Mouse (Mus musculus): Measurements from ENCODE around the gene Txndc5.

The Txndc5 gene

DNA sequence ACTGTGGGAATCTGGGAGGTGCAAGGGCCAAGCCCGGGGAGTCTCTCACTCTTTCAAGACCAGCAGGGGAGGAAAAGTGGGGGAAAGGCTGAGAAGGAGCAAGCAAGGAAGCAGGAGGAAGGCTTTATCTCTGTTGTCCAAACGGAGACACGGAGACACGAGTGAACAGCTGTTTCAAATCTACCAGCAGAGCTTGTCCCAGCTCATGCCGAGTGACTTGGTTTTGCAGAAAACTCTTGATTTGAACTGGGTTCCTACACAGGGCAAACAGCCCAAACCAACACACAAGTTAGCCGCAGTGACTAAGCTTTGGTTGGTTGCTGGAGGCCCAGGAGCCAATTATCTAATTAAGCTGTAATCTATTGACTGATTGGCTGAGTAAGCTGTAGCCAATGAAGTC is 5.4 kb upstream of the Txndc5 start:
- H3K36me3 ChIP-seq (ENCODE audit: control insufficient read depth, insufficient read depth, low read length, poor library complexity, severe bottlenecking) = no peaks in the 10 kb centered on the region
- H3K27me3 ChIP-seq (ENCODE audit: control insufficient read depth, insufficient read depth, low read length, poor library complexity, severe bottlenecking) = no peaks in the 10 kb centered on the region
- DNase-seq (ENCODE audit: low read depth, low spot score) = no peak

DNA sequence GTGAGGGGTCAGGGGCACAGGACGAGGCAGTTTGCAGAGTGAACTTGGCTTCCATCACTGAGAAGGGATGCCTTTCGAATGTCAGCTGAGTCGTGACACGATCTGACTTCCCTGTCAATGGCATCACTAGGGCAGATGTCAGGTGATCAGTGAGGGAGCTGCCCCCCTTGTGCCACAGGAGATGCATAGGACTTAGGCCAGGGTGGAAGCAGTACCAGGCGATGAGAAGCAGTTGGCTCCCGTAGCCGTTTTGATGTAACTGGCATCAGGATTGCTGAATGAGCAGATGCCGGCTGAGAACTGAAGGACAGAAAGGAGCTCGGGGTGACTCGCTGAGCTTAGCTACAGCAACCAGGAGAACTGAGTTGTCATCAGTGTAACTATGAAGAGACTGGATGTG is 4.8 kb upstream of the Txndc5 start:
- no peaks in the 10 kb centered on the region for H3K36me3 ChIP-seq (ENCODE audit: control insufficient read depth, insufficient read depth, low read length, poor library complexity, severe bottlenecking)
- no peak for DNase-seq (ENCODE audit: low read depth, low spot score)
- no peaks in the 10 kb centered on the region for H3K27me3 ChIP-seq (ENCODE audit: control insufficient read depth, insufficient read depth, low read length, poor library complexity, severe bottlenecking)

- Histone ChIP-seq H3K36me3 (ENCODE audit: control insufficient read depth, insufficient read depth, low read length, poor library complexity, severe bottlenecking) (no peaks in the 10 kb centered on the region), H3K27me3 (ENCODE audit: control insufficient read depth, insufficient read depth, low read length, poor library complexity, severe bottlenecking) (no peaks in the 10 kb centered on the region)
- DNase-seq (ENCODE audit: low read depth, low spot score) = peak; percentile 41
Measured at GRCm38 (mm10) chr13:38531498-38531897, 2.9 kb upstream of the Txndc5 start.

- DNase-seq (ENCODE audit: low read depth, low spot score) = no peak
- Histone ChIP-seq H3K36me3 (ENCODE audit: control insufficient read depth, insufficient read depth, low read length, poor library complexity, severe bottlenecking) (no peaks in the 10 kb centered on the region), H3K27me3 (ENCODE audit: control insufficient read depth, insufficient read depth, low read length, poor library complexity, severe bottlenecking) (no peaks in the 10 kb centered on the region)
Measured at GRCm38 (mm10) chr13:38529576-38529975, 952 bp upstream of the Txndc5 start.

DNA sequence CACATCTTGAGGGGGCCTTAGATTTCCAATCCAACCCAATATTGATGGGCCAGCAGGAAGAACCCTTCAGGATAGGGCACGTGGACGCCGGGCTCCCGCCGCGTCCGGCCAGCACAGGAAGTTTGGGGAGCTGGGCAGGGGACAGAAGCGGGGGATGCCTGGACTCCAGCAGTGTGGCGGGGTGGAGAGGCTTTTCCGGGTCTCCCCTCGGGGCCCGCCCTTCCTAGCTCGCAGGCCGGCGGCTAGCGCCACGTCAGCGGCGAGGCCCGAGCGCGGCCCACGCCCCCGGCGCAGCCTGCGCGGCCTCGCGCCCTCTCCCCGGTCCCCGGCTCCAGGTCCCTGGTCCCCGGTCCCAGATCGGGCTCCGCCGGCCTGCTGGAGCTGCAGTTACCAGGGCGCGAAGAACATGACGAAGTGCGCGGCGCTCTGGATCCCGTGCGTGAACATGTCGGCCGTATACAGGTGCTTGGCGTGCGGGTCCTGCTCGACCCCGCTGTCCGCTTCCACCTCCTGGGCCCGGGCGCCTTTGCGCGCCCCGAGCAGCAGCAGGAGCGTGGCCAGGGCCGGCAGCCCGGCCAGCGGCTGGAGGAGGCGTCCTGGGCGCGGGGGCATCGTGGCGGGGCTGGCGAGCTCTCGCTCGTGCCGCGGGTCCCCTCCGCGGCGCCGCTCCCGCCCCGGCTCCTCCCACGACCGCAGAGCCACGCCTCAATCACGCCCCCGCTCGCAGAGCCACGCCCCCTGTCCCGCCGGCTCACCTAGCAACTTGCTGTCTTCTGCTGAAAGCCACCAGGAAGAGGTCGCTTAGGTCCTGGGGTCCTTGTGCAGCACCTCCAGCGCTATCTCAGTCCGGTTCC is 600 bp downstream of the Txndc5 start:
- DNase-seq (ENCODE audit: low read depth, low spot score) = peak; percentile 90
- H3K36me3 ChIP-seq (ENCODE audit: control insufficient read depth, insufficient read depth, low read length, poor library complexity, severe bottlenecking) = peaks cover 1% of the 10 kb centered on the region; the same call in 1 of the 2 replicates
- no peaks in the 10 kb centered on the region for H3K27me3 ChIP-seq (ENCODE audit: control insufficient read depth, insufficient read depth, low read length, poor library complexity, severe bottlenecking)

DNA sequence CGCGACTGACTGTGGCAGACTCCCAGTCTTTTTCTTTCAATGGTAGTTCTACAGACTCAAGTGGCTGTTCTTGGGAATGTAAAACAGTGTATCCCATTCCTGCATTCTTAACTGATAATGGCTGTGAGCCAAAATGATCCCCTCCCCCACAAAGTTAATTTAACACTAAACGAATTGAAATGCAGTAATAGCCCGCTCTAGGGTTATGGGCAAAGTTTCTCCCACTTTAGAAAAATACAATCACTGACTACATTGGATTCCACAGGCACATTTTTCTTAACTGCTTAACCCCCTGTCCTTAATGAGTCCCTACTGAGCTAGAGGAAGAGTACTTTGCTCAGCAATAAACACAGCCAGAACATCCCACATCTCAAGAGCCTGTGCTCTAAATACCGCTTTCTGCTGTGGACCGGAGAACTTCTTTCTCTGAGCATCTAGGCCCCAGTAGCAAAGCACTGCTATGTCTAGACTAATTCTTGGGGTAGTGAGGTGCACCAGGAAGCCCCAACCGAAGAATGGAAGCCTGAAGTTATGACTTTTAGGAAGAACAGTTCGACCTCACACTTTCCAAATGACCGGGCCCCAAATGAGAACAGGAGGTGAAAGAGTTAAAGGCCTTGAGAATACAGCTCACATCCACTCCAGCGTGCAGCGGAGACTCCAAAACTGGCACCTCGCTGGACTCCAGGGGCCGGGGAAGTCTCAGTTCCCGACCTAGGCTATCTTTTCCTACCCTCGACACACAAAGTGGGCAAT is 1.4 kb downstream of the Txndc5 start:
- no peaks in the 10 kb centered on the region for H3K27me3 ChIP-seq (ENCODE audit: control insufficient read depth, insufficient read depth, low read length, poor library complexity, severe bottlenecking)
- DNase-seq (ENCODE audit: low read depth, low spot score) = no peak
- peaks cover 2% of the 10 kb centered on the region; the same call in 1 of the 2 replicates for H3K36me3 ChIP-seq (ENCODE audit: control insufficient read depth, insufficient read depth, low read length, poor library complexity, severe bottlenecking)

DNA sequence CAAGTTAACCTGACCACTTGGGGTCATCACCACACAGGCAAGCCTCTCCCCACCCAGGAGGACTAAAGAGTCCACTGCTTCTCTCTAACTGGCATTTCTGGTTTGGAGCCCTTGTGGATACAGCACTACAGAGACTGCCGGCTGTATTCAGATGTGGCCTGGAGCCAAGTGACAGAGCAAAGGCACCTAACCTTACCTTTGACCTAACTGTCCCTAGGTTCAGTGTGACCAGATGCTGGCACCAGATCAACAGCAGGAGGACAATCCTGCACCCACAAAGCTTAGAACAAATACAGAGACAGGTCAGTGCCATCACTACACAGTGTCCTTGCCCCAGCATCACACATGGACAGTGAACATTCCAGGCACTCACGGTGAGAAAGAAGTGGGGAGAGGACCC is 2.5 kb downstream of the Txndc5 start:
- peaks cover 4% of the 10 kb centered on the region for H3K36me3 ChIP-seq (ENCODE audit: control insufficient read depth, insufficient read depth, low read length, poor library complexity, severe bottlenecking)
- no peaks in the 10 kb centered on the region for H3K27me3 ChIP-seq (ENCODE audit: control insufficient read depth, insufficient read depth, low read length, poor library complexity, severe bottlenecking)
- DNase-seq (ENCODE audit: low read depth, low spot score) = no peak

GRCm38 (mm10) chr13:38525261-38525660 is 3.4 kb downstream of the Txndc5 start:
- no peak for DNase-seq (ENCODE audit: low read depth, low spot score)
- no peaks in the 10 kb centered on the region for H3K27me3 ChIP-seq (ENCODE audit: control insufficient read depth, insufficient read depth, low read length, poor library complexity, severe bottlenecking)

GRCm38 (mm10) chr13:38523231-38523630 is 5.4 kb downstream of the Txndc5 start:
- H3K27me3 ChIP-seq (ENCODE audit: control insufficient read depth, insufficient read depth, low read length, poor library complexity, severe bottlenecking) = no peaks in the 10 kb centered on the region
- peaks cover 8% of the 10 kb centered on the region for H3K36me3 ChIP-seq (ENCODE audit: control insufficient read depth, insufficient read depth, low read length, poor library complexity, severe bottlenecking)
- DNase-seq (ENCODE audit: low read depth, low spot score) = no peak

More at GRCm38 (mm10) chr13:38525261-38525660, 3.4 kb downstream of the Txndc5 start:
- peaks cover 4% of the 10 kb centered on the region for H3K36me3 ChIP-seq (ENCODE audit: control insufficient read depth, insufficient read depth, low read length, poor library complexity, severe bottlenecking)

- Histone ChIP-seq H3K27me3 (ENCODE audit: control insufficient read depth, insufficient read depth, low read length, poor library complexity, severe bottlenecking) (no peaks in the 10 kb centered on the region), H3K36me3 (ENCODE audit: control insufficient read depth, insufficient read depth, low read length, poor library complexity, severe bottlenecking) (peaks cover 12% of the 10 kb centered on the region)
- no peak for DNase-seq (ENCODE audit: low read depth, low spot score)
Measured at GRCm38 (mm10) chr13:38522056-38522654, 6.5 kb downstream of the Txndc5 start.

DNA sequence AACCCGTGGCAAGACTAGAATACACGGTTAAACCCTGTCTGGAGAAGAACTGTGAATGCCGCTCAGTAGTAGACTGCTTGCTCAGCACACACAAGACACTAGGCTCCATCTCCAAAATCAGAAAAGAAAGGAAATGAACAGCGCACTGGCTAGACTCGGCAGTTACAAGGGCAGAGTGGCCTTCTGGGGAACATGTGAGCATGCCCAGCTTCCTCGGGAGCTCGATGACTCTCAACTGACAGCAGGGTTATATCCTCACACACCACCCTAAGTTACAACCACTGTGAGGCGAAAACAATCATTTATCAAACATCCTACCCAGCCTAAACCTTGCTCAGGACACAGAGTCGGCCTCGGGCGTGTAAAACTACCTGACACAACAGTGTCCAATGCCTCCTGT is 8.3 kb downstream of the Txndc5 start:
- Histone ChIP-seq H3K36me3 (ENCODE audit: control insufficient read depth, insufficient read depth, low read length, poor library complexity, severe bottlenecking) (peaks cover 12% of the 10 kb centered on the region), H3K27me3 (ENCODE audit: control insufficient read depth, insufficient read depth, low read length, poor library complexity, severe bottlenecking) (no peaks in the 10 kb centered on the region)
- DNase-seq (ENCODE audit: low read depth, low spot score) = no peak

- peaks cover 16% of the 10 kb centered on the region for H3K36me3 ChIP-seq (ENCODE audit: control insufficient read depth, insufficient read depth, low read length, poor library complexity, severe bottlenecking)
- no peak for DNase-seq (ENCODE audit: low read depth, low spot score)
- H3K27me3 ChIP-seq (ENCODE audit: control insufficient read depth, insufficient read depth, low read length, poor library complexity, severe bottlenecking) = no peaks in the 10 kb centered on the region
Measured at GRCm38 (mm10) chr13:38516582-38516981, 12.0 kb downstream of the Txndc5 start.

- Histone ChIP-seq H3K27me3 (ENCODE audit: control insufficient read depth, insufficient read depth, low read length, poor library complexity, severe bottlenecking) (no peaks in the 10 kb centered on the region), H3K36me3 (ENCODE audit: control insufficient read depth, insufficient read depth, low read length, poor library complexity, severe bottlenecking) (peaks cover 13% of the 10 kb centered on the region)
- DNase-seq (ENCODE audit: low read depth, low spot score) = no peak
Measured at GRCm38 (mm10) chr13:38515845-38516244, 12.8 kb downstream of the Txndc5 start.

DNA sequence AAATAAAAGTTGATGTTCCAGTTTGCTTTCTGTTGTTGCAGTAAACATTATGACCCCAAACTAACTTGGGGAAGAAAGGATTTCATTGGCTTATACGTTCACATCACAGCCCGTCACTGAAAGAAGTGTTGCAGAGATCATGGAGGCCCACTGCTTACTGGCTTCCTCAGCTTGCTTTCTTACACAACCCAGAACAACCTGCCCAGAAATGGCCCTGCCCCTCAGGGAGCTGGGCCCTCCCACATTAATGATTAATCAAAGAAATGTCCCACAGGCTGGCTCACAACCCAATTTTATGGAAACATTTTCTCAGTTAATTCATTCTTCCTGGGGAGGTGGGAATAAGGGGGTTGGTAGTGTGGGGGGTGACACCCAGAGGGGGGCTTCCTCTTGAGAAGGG is 13.2 kb downstream of the Txndc5 start:
- no peak for DNase-seq (ENCODE audit: low read depth, low spot score)
- Histone ChIP-seq H3K36me3 (ENCODE audit: control insufficient read depth, insufficient read depth, low read length, poor library complexity, severe bottlenecking) (peaks cover 14% of the 10 kb centered on the region), H3K27me3 (ENCODE audit: control insufficient read depth, insufficient read depth, low read length, poor library complexity, severe bottlenecking) (no peaks in the 10 kb centered on the region)

DNA sequence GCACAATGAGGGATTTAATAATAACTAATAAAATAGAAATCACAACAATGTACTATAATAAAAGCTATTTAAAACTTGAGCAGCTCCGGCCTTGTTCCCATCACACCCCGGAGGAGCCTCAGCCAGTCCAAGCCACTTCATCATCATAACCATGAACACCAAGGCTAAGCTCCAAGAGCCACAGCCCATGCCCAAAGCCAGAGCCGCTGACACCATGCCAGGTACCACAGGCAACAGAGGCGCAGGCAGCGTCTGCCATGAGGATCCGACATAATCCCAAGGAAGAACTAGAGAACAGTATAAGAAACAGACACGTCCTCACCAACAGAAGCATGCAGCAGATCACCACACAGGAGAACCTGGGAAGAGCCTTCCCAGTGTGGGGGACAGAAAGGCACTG is 14.7 kb downstream of the Txndc5 start:
- peaks cover 15% of the 10 kb centered on the region for H3K36me3 ChIP-seq (ENCODE audit: control insufficient read depth, insufficient read depth, low read length, poor library complexity, severe bottlenecking)
- no peak for DNase-seq (ENCODE audit: low read depth, low spot score)

More for the DNA sequence above, 14.7 kb downstream of the Txndc5 start:
- no peaks in the 10 kb centered on the region for H3K27me3 ChIP-seq (ENCODE audit: control insufficient read depth, insufficient read depth, low read length, poor library complexity, severe bottlenecking)

Data from splenic B cell, adult 2 months (primary cell).